Comparison of ENCODE assay signal across 7 mouse cellular contexts in the genomic region with DNA sequence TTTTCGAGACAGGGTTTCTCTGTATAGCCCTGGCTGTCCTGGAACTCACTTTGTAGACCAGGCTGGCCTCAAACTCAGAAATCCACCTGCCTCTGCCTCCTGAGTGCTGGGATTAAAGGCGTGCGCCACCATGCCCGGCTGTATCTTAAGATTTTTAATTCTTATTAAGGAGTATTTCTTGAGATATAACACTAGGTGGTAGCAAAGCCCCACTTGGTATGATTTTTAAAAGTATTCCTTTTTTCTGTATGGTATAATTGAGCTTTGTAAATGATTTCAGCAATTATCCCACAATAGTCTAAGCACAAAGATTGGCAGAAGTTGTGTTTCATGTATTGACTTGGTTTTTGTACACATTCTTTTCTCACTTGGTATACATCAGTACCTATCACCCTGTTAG. TPM values are rescaled to one million over a fixed set of nuclear protein-coding genes. Genes with fewer than 3 reads are reported as not detected.
DNase-seq lines count a peak whose midpoint lies in the region; ATAC-seq and TF ChIP-seq lines count a peak whose summit lies in the region.
"Not testable (repeated sequence)": the region's sequence is repeated elsewhere in the genome, so short reads cannot be mapped to it uniquely, and the experiment has no call there.

No protein-coding gene starts in this region.

- H3K9me3 ChIP-seq in CH12.LX (replicated peaks; ENCODE audit: low read length); lung, postnatal 0 days (ENCODE audit: low read length); stomach, postnatal 0 days (ENCODE audit: control insufficient read depth, low read length): not testable (repeated sequence)

- TF ChIP-seq CTCF in CH12.LX (conservative IDR thresholded peaks at IDR 0.05 in 1 of 2, IDR thresholded peaks at IDR 0.05 in 1 of 2; ENCODE audit: low read depth in 2 of 2, low read length in 2 of 2); brain, embryonic 14.5 days (IDR thresholded peaks at IDR 0.05; ENCODE audit: borderline replicate concordance, extremely low read depth, insufficient read depth, insufficient read length): not testable (repeated sequence)
- TF ChIP-seq CTCF in gastrocnemius, adult 2 months (IDR thresholded peaks at IDR 0.05) = peak; percentile 36; the same call in 1 of the 2 replicates
- TF ChIP-seq CTCF in layer of hippocampus, adult 2 months (conservative IDR thresholded peaks at IDR 0.05) = peak; percentile 67
- 0 out of 2 replicates have a peak, but pooled peaks have one; percentile 21 for TF ChIP-seq CTCF in lung, postnatal 0 days (IDR thresholded peaks at IDR 0.05)
- TF ChIP-seq CTCF in stomach, postnatal 0 days (IDR thresholded peaks at IDR 0.05; ENCODE audit: low read depth) = peak; percentile 48

- not testable (repeated sequence) for DNase-seq in CH12.LX (ENCODE audit: extremely low read depth); gastrocnemius, adult 2 months; stomach, postnatal 0 days (ENCODE audit: low spot score)
- peak; percentile 17 for DNase-seq in brain, embryonic 14.5 days (ENCODE audit: low read depth)
- peak; percentile 15 for DNase-seq in induced T-regulatory cell, adult 2 months (ENCODE audit: low read depth)
- DNase-seq in layer of hippocampus, adult 2 months (ENCODE audit: low spot score in 2 of 2) = peak in 1 of 2 experiments; percentile 20
- DNase-seq in lung, postnatal 0 days (ENCODE audit: low spot score) = peak; percentile 13

- H3K4me1 ChIP-seq in CH12.LX (ENCODE audit: control insufficient read depth in 1 of 2, insufficient read depth in 2 of 2); lung, postnatal 0 days (ENCODE audit: insufficient read depth, low read depth, low read length); stomach, postnatal 0 days (replicated peaks; ENCODE audit: control insufficient read depth, insufficient read depth): not testable (repeated sequence)

- 83% methylated on average over 4 of the region's 4 CpGs for WGBS in lung, postnatal 0 days
- 90% methylated on average over 4 of the region's 4 CpGs for WGBS in stomach, postnatal 0 days

- H3K9ac ChIP-seq in CH12.LX (ENCODE audit: insufficient read depth, low read depth); lung, postnatal 0 days (replicated peaks; ENCODE audit: low read depth); stomach, postnatal 0 days (ENCODE audit: low read length): not testable (repeated sequence)

- not testable (repeated sequence) for H3K27me3 ChIP-seq in CH12.LX (replicated peaks); lung, postnatal 0 days (replicated peaks; ENCODE audit: insufficient read depth, low read length); stomach, postnatal 0 days (ENCODE audit: control insufficient read depth, insufficient read depth, low read length)

- in situ Hi-C loops in CH12.LX (cut with MboI; ENCODE audit: low pct_ligation_motif_present, low pct_unique_long_range_greater_than_20kb, low sequenced_read_pairs) = not testable (repeated sequence)

- not testable (repeated sequence) for H3K79me2 ChIP-seq in CH12.LX (replicated peaks; ENCODE audit: control insufficient read depth, extremely low read depth, insufficient read depth, poor library complexity, severe bottlenecking)

- peak; percentile 8; the same call in 1 of the 2 replicates for TF ChIP-seq RAD21 in CH12.LX (IDR thresholded peaks at IDR 0.05; ENCODE audit: low read depth, low read length)

- not testable (repeated sequence) for H3K27ac ChIP-seq in CH12.LX (ENCODE audit: insufficient read depth, low read depth); gastrocnemius, adult 2 months; lung, postnatal 0 days (ENCODE audit: low read length); stomach, postnatal 0 days (replicated peaks)
- H3K27ac ChIP-seq in layer of hippocampus, adult 2 months = 0 out of 2 replicates have a peak overlapping the region, but pooled peaks have one; percentile 10

- ATAC-seq in lung, postnatal 0 days; stomach, postnatal 0 days (ENCODE audit: low FRiP score, low TSS enrichment): not testable (repeated sequence)

- not testable (repeated sequence) for TF ChIP-seq POLR2A in CH12.LX (IDR thresholded peaks at IDR 0.05; ENCODE audit: low read depth, low read length); brain, embryonic 14.5 days (IDR thresholded peaks at IDR 0.05; ENCODE audit: borderline replicate concordance, extremely low read depth, insufficient read depth, insufficient read length, poor library complexity, severe bottlenecking)

- not testable (repeated sequence) for TF ChIP-seq EP300 in CH12.LX (IDR thresholded peaks at IDR 0.05; ENCODE audit: low read length); lung, postnatal 0 days (IDR thresholded peaks at IDR 0.05); stomach, postnatal 0 days (optimal IDR thresholded peaks at IDR 0.05)

- H3K4me2 ChIP-seq in CH12.LX (ENCODE audit: insufficient read depth, low read depth, poor library complexity, severe bottlenecking); lung, postnatal 0 days (replicated peaks; ENCODE audit: low read depth, low read length); stomach, postnatal 0 days (replicated peaks; ENCODE audit: low read depth): not testable (repeated sequence)

- intact Hi-C loops in gastrocnemius, adult 2 months (cut with DNase I) = not testable (repeated sequence)

- dilution Hi-C loops in CH12.LX (cut with MboI; ENCODE audit: extremely low pct_ligation_motif_present, extremely low pct_unique_long_range_greater_than_20kb, low sequenced_read_pairs) = not testable (repeated sequence)

- H3K4me3 ChIP-seq in CH12.LX (replicated peaks in 1 of 3; ENCODE audit: low read depth in 2 of 3, low read length in 2 of 3, poor library complexity in 1 of 3); gastrocnemius, adult 2 months; layer of hippocampus, adult 2 months; lung, postnatal 0 days (ENCODE audit: low read depth, low read length); stomach, postnatal 0 days (ENCODE audit: low read depth, low read length): not testable (repeated sequence)

- H3K36me3 ChIP-seq in CH12.LX (replicated peaks in 1 of 2; ENCODE audit: control insufficient read depth in 1 of 2, insufficient read depth in 1 of 2, low read length in 1 of 2) = peaks cover 13 to 49% of the 10 kb centered on the region in 2 experiments
- not testable (repeated sequence) for H3K36me3 ChIP-seq in lung, postnatal 0 days (ENCODE audit: insufficient read depth, low read length); stomach, postnatal 0 days (ENCODE audit: control insufficient read depth, insufficient read depth, low read length)

RNA-seq across cellular contexts. Expression of a gene that starts 21.8 kb away (rescaled TPM):
- total RNA-seq in CH12.LX (2012; rRNA removed) = 2.5 and 3.2 TPM in 2 replicates
- total RNA-seq in CH12.LX (2014; rRNA removed) = 9.0 and 9.8 TPM in 2 replicates
- polyA plus RNA-seq in CH12.LX (2012; ENCODE audit: insufficient read length, low read depth) = 5.6 and 6.8 TPM in 2 replicates
- polyA plus RNA-seq in brain, embryonic 14.5 days (2012; rRNA removed) = 3.6 and 4.8 TPM in 2 replicates
- total RNA-seq in gastrocnemius, adult 2 months (2021) = 1 to 10 TPM; 6.7 to 7.2 TPM
- 1 to 10 TPM; 4.8 to 7.7 TPM for total RNA-seq in layer of hippocampus, adult 2 months (2021)
- polyA plus RNA-seq in lung, postnatal 0 days (2015; fragmentation: Nextera tagmentation; extraction: Ambion mirVana) = 2.5 and 2.7 TPM in 2 replicates
- polyA plus RNA-seq in stomach, postnatal 0 days (2015; fragmentation: Nextera tagmentation; extraction: Ambion mirVana) = 2.6 and 2.8 TPM in 2 replicates

RNA-seq across cellular contexts. Expression of a gene that starts 44.7 kb away (rescaled TPM):
- total RNA-seq in CH12.LX (2012; rRNA removed) = 51.9 and 58.5 TPM in 2 replicates
- total RNA-seq in CH12.LX (2014; rRNA removed) = 98.4 and 109 TPM in 2 replicates
- 60.3 and 79.3 TPM in 2 replicates for polyA plus RNA-seq in CH12.LX (2012; ENCODE audit: insufficient read length, low read depth)
- 46.0 and 52.8 TPM in 2 replicates for polyA plus RNA-seq in brain, embryonic 14.5 days (2012; rRNA removed)
- 100 to 1,000 TPM; 428 to 488 TPM for total RNA-seq in gastrocnemius, adult 2 months (2021)
- total RNA-seq in layer of hippocampus, adult 2 months (2021) = 100 to 1,000 TPM; 151 to 152 TPM
- polyA plus RNA-seq in lung, postnatal 0 days (2015; fragmentation: Nextera tagmentation; extraction: Ambion mirVana) = 80.2 and 84.7 TPM in 2 replicates
- 98.9 and 101 TPM in 2 replicates for polyA plus RNA-seq in stomach, postnatal 0 days (2015; fragmentation: Nextera tagmentation; extraction: Ambion mirVana)
